Mouse (Mus musculus): Measurements from ENCODE around the gene E130311K13Rik. TPM values are rescaled to one million over a fixed set of nuclear protein-coding genes. Genes with fewer than 3 reads are reported as not detected.
A peak's percentile ranks its signal among the peaks of the same experiment; 100 is the strongest.

Gene E130311K13Rik
- polyA plus RNA-seq, 1 experiment from 2014 or later, result 5.7 TPM

GRCm38 (mm10) chr3:63904157-63904556 is 25.1 kb downstream of the E130311K13Rik start:
- ATAC-seq (ENCODE audit: insufficient read depth) (no peak), DNase-seq (no peak)
- no peaks in the 10 kb centered on the region for H3K9me3 ChIP-seq (ENCODE audit: low read depth, low read length)
- H3K36me3 ChIP-seq (ENCODE audit: insufficient read depth), result no peaks in the 10 kb centered on the region
- no peak overlapping the region for H3K27ac ChIP-seq (ENCODE audit: low read depth)
- no peak for TF ChIP-seq CTCF (IDR thresholded peaks at IDR 0.05; ENCODE audit: low read depth)
- H3K27me3 ChIP-seq (ENCODE audit: insufficient read depth, low read length), result peaks cover 4% of the 10 kb centered on the region; the same call in 1 of the 2 replicates
- no peak overlapping the region for H3K4me2 ChIP-seq
- peaks cover 3% of the 10 kb centered on the region; the same call in 1 of the 2 replicates for H3K4me1 ChIP-seq (ENCODE audit: insufficient read depth)
- WGBS, result 78% methylated on average over 2 of the region's 2 CpGs
- no peak overlapping the region for H3K9ac ChIP-seq
- no peak overlapping the region for H3K4me3 ChIP-seq (ENCODE audit: low read depth, low read length)

GRCm38 (mm10) chr3:63900021-63900571 is 29.2 kb downstream of the E130311K13Rik start:
- peak; percentile 28 for DNase-seq
- Histone ChIP-seq H3K4me3 (ENCODE audit: low read depth, low read length) (peak overlapping the region; percentile 64; the same call in 1 of the 2 replicates), H3K27me3 (ENCODE audit: insufficient read depth, low read length) (peaks cover 6% of the 10 kb centered on the region; the same call in 1 of the 2 replicates), H3K9me3 (ENCODE audit: low read depth, low read length) (no peaks in the 10 kb centered on the region), H3K27ac (ENCODE audit: low read depth) (no peak overlapping the region), H3K4me2 (peak overlapping the region; percentile 96), H3K9ac (no peak overlapping the region), H3K36me3 (ENCODE audit: insufficient read depth) (no peaks in the 10 kb centered on the region), H3K4me1 (ENCODE audit: insufficient read depth) (no peaks in the 10 kb centered on the region)
- WGBS, result 2% methylated on average over 12 of the region's 12 CpGs
- no peak for TF ChIP-seq CTCF (IDR thresholded peaks at IDR 0.05; ENCODE audit: low read depth)
- ATAC-seq (ENCODE audit: insufficient read depth), result no peak

- 0% methylated on average over 12 of the region's 12 CpGs for WGBS
Measured at GRCm38 (mm10) chr3:63899309-63899695, 30.0 kb downstream of the E130311K13Rik start, which contains the start of gene Plch1. Gene Plch1, minus strand, starts transcription at chr3:63899472.

GRCm38 (mm10) chr3:63898581-63899308 is 30.5 kb downstream of the E130311K13Rik start:
- TF ChIP-seq CTCF (IDR thresholded peaks at IDR 0.05; ENCODE audit: low read depth), result no peak
- peak overlapping the region; percentile 61 for H3K9ac ChIP-seq
- peak overlapping the region; percentile 96 for H3K4me2 ChIP-seq
- H3K9me3 ChIP-seq (ENCODE audit: low read depth, low read length), result no peaks in the 10 kb centered on the region
- peaks cover 5% of the 10 kb centered on the region; the same call in 1 of the 2 replicates for H3K27me3 ChIP-seq (ENCODE audit: insufficient read depth, low read length)
- peak overlapping the region; percentile 64 for H3K4me3 ChIP-seq (ENCODE audit: low read depth, low read length)
- H3K27ac ChIP-seq (ENCODE audit: low read depth), result peak overlapping the region; percentile 77
- DNase-seq, result peak; percentile 87
- H3K4me1 ChIP-seq (ENCODE audit: insufficient read depth), result no peaks in the 10 kb centered on the region
- ATAC-seq (ENCODE audit: insufficient read depth), result peak; percentile 86
- H3K36me3 ChIP-seq (ENCODE audit: insufficient read depth), result no peaks in the 10 kb centered on the region
- WGBS, result under 1% methylated on average over 41 of the region's 41 CpGs

More at GRCm38 (mm10) chr3:63899309-63899695, 30.0 kb downstream of the E130311K13Rik start, which contains the start of gene Plch1:
- H3K4me2 ChIP-seq, result peak within 1 kb of the TSS; percentile 96
- peak within 1 kb of the TSS; percentile 61 for H3K9ac ChIP-seq
- TF ChIP-seq CTCF (IDR thresholded peaks at IDR 0.05; ENCODE audit: low read depth), result no peak
- no peaks in the 10 kb centered on the region for H3K4me1 ChIP-seq (ENCODE audit: insufficient read depth)
- no peaks in the 10 kb centered on the region for H3K36me3 ChIP-seq (ENCODE audit: insufficient read depth)
- DNase-seq (peak; percentile 80), ATAC-seq (ENCODE audit: insufficient read depth) (peak; percentile 74)
- H3K4me3 ChIP-seq (ENCODE audit: low read depth, low read length), result peak within 1 kb of the TSS; percentile 64
- no peaks in the 10 kb centered on the region for H3K9me3 ChIP-seq (ENCODE audit: low read depth, low read length)
- peak within 1 kb of the TSS; percentile 77 for H3K27ac ChIP-seq (ENCODE audit: low read depth)
- H3K27me3 ChIP-seq (ENCODE audit: insufficient read depth, low read length), result peaks cover 5% of the 10 kb centered on the region; the same call in 1 of the 2 replicates

- Histone ChIP-seq H3K4me1 (ENCODE audit: insufficient read depth) (no peaks in the 10 kb centered on the region), H3K27me3 (ENCODE audit: insufficient read depth, low read length) (peaks cover 5% of the 10 kb centered on the region; the same call in 1 of the 2 replicates), H3K4me2 (no peak overlapping the region), H3K9ac (no peak overlapping the region), H3K9me3 (ENCODE audit: low read depth, low read length) (no peaks in the 10 kb centered on the region), H3K27ac (ENCODE audit: low read depth) (no peak overlapping the region), H3K4me3 (ENCODE audit: low read depth, low read length) (no peak overlapping the region), H3K36me3 (ENCODE audit: insufficient read depth) (no peaks in the 10 kb centered on the region)
- DNase-seq (no peak), ATAC-seq (ENCODE audit: insufficient read depth) (no peak)
- no peak for TF ChIP-seq CTCF (IDR thresholded peaks at IDR 0.05; ENCODE audit: low read depth)
- WGBS, result 33% methylated on average over 1 of the region's 1 CpGs
Measured at GRCm38 (mm10) chr3:63897177-63897576, 32.1 kb downstream of the E130311K13Rik start.

- no peaks in the 10 kb centered on the region for H3K36me3 ChIP-seq (ENCODE audit: insufficient read depth)
- TF ChIP-seq CTCF (IDR thresholded peaks at IDR 0.05; ENCODE audit: low read depth), result no peak
- H3K4me3 ChIP-seq (ENCODE audit: low read depth, low read length), result no peak overlapping the region
- ATAC-seq (ENCODE audit: insufficient read depth), result no peak
- peaks cover 5% of the 10 kb centered on the region; the same call in 1 of the 2 replicates for H3K27me3 ChIP-seq (ENCODE audit: insufficient read depth, low read length)
- no peaks in the 10 kb centered on the region for H3K4me1 ChIP-seq (ENCODE audit: insufficient read depth)
- 73% methylated on average over 4 of the region's 4 CpGs for WGBS
- no peak for DNase-seq
- no peak overlapping the region for H3K9ac ChIP-seq
- no peak overlapping the region for H3K27ac ChIP-seq (ENCODE audit: low read depth)
- no peaks in the 10 kb centered on the region for H3K9me3 ChIP-seq (ENCODE audit: low read depth, low read length)
- no peak overlapping the region for H3K4me2 ChIP-seq
Measured at GRCm38 (mm10) chr3:63896303-63896702, 33.0 kb downstream of the E130311K13Rik start.

- Histone ChIP-seq H3K9me3 (ENCODE audit: low read depth, low read length) (no peaks in the 10 kb centered on the region), H3K4me2 (no peak overlapping the region), H3K4me1 (ENCODE audit: insufficient read depth) (no peaks in the 10 kb centered on the region), H3K4me3 (ENCODE audit: low read depth, low read length) (no peak overlapping the region), H3K9ac (no peak overlapping the region), H3K27me3 (ENCODE audit: insufficient read depth, low read length) (peaks cover 5% of the 10 kb centered on the region; the same call in 1 of the 2 replicates), H3K36me3 (ENCODE audit: insufficient read depth) (no peaks in the 10 kb centered on the region), H3K27ac (ENCODE audit: low read depth) (no peak overlapping the region)
- WGBS, result 66% methylated on average over 2 of the region's 2 CpGs
- DNase-seq (no peak), ATAC-seq (ENCODE audit: insufficient read depth) (no peak)
- TF ChIP-seq CTCF (IDR thresholded peaks at IDR 0.05; ENCODE audit: low read depth), result no peak
Measured at GRCm38 (mm10) chr3:63895786-63896185, 33.5 kb downstream of the E130311K13Rik start.

Data from lung, embryonic 14.5 days (tissue).